Mouse (Mus musculus) ES-Bruce4 (cell line): ENCODE measurements at regions not wholly inside any gene's neighbourhood (a gene's known extent, or its start where the extent isn't known, plus 50 kb on each side); places are given as distances from the start of the nearest gene placed in this dataset.

ENCODE experiments used
- CTCF ChIP-seq: IDR thresholded peaks from one replicate; pipeline ENCODE4 v1.8.1; 2011; ENCODE audit warnings: low read depth, low read length
- EP300 ChIP-seq: IDR thresholded peaks from 2 replicates; pipeline ENCODE4 v1.6.1; 2011; ENCODE audit warnings: low read depth, low read length; ENCODE audit not compliant: insufficient read depth
- POLR2A ChIP-seq: IDR thresholded peaks from one replicate; pipeline ENCODE4 v1.8.1; 2011; ENCODE audit warnings: low read length; ENCODE audit not compliant: insufficient read depth

DNA sequence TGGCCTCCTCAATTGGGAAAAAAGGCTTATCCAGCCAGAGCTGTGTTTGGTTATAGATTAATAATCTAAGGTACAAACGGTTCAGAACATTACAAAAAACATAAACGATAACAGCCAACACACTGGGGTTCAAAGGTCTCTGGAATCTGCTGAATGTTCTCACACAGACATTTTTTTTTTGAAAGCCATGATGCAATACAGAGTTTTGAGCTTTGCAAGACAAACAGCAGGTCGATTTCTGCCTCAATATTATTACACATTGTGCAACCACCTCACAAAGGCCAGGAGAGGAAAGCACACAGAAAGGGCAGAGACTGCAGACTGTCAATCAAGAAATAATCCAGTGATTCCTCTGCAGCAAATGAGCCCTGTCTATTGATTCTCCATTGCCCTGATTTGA lies 235.9 kb upstream of the Sall1 start:
- TF ChIP-seq CTCF (no peak), EP300 (no peak), POLR2A (no peak)
